Mouse (Mus musculus) 3T3-L1 (cell line): ENCODE results near the gene Olfr67.
"Not testable (repeated sequence)": the region's sequence is repeated elsewhere in the genome, so short reads cannot be mapped to it uniquely, and the experiment has no call there.

Source experiments
- DNase-seq: peaks from one replicate; pipeline ENCODE4 v3.0.0-alpha.2; 2015; ENCODE audit warnings: low read depth, low spot score

The Olfr67 gene

GRCm38 (mm10) chr7:103791721-103792120 lies at the start of gene Olfr67:
Gene Olfr67 (minus strand): TSS chr7:103791821.
- no peak for DNase-seq

DNA sequence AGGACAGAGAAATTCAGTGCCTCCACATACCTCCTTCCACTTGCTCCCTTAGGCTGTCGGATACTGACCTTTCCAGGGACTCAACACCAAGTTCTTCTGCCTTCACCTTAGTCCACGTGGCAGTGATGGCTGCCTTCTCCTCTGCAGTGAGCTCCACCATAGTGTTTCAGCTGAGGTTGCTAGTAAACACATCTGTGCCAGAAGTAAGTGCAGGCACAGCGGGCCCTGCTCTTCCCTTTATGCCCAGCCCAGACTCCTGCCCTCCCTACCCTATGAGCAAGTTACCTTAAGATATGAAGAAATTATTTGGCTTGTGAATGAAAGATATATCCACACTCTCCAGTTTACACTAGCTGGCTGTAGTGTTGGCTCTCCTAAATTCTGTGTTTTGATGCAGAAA lies 48.6 kb upstream of the Olfr67 start, which contains the start of gene Hbb-bh2:
Hbb-bh2 (minus strand) TSS at position 253 of the 400 bp plus-strand sequence.
- DNase-seq = no peak

DNA sequence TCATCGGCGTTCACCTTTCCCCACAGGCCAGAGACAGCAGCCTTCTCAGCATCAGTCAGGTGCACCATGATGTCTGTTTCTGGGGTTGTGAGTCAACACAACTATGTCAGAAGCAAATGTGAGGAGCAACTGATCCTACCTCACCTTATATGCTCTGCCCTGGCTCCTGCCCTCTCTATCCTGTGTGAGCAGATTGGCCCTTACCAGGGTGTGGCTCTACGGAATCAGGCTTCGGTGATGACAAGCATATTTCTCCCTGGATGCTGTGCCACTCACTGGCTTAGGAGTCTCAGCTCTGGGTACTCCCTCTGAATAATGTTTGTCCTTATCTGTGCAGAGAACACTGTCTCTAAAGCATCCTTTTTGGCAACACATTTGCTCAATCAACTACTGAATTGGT lies 36.2 kb upstream of the Olfr67 start, which contains the start of gene Hbb-bs:
Hbb-bs (minus strand) TSS at position 289 of the 400 bp plus-strand sequence.
- DNase-seq = no peak

DNA sequence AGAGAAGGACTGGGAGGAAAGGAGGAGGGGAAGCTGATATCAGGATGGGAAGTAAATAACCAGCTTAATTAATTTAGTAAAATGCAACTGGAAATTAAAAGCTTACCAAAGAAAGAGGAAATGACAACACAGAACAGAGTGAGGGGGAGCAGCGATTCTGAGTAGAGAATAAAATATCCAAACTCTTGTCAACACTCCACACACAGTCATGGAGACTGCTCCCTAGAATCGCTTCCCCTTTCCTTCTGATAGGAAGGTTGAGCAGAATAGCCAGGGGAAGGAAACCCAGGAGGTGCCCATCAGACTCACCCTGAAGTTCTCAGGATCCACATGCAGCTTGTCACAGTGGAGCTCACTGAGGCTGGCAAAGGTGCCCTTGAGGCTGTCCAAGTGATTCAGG lies 35.5 kb upstream of the Olfr67 start:
- DNase-seq = not testable (repeated sequence)

DNA sequence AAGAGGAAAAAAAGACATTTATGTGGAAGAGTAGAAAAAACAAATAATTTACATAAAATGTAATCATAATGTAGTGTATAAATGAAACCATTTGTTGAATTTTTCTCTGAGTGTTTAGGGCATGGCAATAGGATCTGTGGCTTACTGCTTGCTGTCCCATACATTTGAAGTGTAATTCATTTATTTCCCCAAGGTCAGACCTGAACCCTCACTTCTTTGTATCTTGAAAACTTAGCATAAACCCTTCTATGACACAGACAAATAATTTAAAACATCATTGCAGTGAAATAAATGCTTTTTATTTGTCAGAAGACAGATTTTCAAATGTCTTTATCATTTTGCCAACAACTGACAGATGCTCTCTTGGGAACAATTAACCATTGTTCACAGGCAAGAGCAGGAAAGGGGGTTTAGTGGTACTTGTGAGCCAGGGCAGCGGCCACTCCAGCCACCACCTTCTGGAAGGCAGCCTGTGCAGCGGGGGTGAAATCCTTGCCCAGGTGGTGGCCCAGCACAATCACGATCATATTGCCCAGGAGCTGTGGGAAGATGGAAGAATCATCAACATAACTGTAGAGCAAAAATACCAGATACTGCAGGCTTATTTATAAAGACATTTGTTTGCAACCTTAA lies 34.8 kb upstream of the Olfr67 start:
- DNase-seq = no peak

DNA sequence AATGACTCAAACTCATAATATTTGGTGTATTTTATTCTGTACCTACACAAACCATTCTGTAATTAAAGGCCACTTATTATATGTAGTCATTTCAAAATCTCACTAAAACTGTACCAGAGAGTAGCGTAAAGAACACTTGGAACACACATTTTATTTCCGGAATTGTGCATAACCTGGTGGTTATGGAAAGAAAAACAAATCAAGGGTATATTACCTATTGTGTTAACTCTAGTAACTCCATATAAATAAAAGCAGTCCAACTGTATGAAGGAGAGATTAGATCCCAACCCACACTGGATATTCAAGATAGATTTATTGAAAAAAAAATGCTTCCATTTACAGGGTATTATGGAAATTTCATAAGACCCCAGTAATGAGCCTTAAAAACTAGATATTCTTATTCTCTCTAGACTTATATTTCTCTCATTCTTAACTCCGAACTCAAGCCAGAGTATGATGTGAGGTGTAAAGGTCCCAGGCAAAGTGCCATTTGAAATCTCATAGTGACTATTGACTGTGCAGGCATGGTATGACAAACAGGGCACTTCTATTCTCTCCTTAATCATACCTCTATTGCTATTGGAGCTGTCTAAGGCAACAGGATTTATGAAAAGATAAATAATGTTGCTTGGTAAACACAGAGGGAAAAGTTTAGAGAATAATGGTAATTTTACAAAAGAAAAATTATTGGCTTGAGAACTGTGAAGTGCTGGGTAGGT lies 34.1 kb upstream of the Olfr67 start:
- DNase-seq = no peak

GRCm38 (mm10) chr7:103824597-103824996 lies 33.0 kb upstream of the Olfr67 start:
- no peak for DNase-seq

- DNase-seq = not testable (repeated sequence)
These were observed 23.5 kb upstream of the Olfr67 start for GRCm38 (mm10) chr7:103815085-103815484.

DNA sequence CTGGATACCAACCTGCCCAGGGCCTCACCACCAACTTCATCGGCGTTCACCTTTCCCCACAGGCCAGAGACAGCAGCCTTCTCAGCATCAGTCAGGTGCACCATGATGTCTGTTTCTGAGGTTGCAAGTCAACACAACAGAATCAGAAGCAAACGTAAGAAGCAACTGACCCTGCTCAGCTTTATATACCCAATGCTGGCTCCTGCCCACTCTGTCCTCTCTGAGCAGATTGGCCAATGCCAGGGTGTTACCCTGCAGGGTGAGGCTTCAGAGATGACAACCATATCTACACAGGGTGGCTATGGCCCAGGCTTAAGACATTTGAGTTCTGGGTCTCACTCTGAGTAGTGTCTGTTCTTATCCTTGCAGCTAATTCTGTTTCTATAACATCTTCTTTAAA lies 22.1 kb upstream of the Olfr67 start, which contains the start of gene Hbb-bt:
Hbb-bt (minus strand) TSS at position 231 of the 400 bp plus-strand sequence.
- DNase-seq = no peak

DNA sequence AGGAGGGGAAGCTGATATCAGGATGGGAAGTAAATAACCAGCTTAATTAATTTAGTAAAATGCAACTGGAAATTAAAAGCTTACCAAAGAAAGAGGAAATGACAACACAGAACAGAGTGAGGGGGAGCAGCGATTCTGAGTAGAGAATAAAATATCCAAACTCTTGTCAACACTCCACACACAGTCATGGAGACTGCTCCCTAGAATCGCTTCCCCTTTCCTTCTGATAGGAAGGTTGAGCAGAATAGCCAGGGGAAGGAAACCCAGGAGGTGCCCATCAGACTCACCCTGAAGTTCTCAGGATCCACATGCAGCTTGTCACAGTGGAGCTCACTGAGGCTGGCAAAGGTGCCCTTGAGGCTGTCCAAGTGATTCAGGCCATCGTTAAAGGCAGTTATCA lies 21.5 kb upstream of the Olfr67 start:
- not testable (repeated sequence) for DNase-seq

DNA sequence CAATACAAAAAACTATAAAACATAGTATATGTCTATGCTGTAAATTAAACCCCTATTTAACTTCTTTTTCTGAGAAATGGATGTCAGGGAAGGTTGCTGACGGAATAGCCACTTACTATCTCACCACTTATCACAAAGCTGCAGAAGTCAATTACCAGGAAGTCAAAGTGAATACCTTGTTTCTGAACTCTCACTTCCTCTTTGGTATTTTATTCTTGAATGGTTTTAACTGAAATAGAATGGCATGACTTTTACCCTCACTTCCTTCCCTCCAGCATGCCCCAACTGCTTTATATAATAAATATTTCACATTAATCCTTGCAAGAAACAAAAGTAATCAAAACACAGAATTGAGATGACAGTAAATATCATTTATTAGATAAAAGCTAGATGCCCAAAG lies 20.6 kb upstream of the Olfr67 start:
- DNase-seq = no peak

- DNase-seq = no peak
These were observed 19.7 kb upstream of the Olfr67 start for GRCm38 (mm10) chr7:103811223-103811845.

DNA sequence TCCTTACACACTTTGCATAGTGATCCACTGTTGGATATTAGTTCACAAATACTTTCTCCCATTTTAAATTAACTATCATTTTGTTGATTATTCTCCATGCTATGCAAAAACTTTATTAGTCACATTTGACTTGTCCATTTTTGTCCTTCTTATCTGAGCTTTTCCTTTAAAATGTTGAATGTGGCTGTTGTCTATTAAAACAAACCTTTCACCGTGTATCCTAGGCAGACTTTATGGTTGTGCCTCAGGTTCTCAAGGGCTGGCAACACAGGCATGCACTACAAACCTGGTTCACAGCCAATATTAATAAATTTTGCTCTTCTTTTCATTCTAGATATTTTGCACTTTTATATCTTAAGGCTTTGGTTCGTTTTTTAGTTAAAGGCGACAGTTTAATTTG lies 19.1 kb upstream of the Olfr67 start:
- no peak for DNase-seq

- no peak for DNase-seq
These were observed 18.7 kb upstream of the Olfr67 start for GRCm38 (mm10) chr7:103810296-103810695.

DNA sequence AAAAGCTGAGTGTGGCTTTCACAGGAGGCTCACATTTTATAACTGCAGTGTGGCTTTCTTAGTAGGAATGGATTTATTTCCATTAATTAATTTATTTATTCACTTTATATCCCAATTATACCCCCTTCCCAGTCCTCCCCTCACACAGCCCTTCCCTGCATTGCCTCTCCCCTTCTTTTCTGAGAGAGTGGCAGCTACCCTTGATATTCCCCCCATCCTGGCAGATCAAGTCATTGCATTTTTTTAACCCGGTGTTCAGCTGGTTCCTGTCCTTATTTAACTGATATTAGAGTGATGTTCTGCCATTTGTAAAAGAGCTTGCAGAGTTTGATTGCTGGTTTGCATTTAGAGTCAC lies 18.2 kb upstream of the Olfr67 start:
- DNase-seq = no peak

DNA sequence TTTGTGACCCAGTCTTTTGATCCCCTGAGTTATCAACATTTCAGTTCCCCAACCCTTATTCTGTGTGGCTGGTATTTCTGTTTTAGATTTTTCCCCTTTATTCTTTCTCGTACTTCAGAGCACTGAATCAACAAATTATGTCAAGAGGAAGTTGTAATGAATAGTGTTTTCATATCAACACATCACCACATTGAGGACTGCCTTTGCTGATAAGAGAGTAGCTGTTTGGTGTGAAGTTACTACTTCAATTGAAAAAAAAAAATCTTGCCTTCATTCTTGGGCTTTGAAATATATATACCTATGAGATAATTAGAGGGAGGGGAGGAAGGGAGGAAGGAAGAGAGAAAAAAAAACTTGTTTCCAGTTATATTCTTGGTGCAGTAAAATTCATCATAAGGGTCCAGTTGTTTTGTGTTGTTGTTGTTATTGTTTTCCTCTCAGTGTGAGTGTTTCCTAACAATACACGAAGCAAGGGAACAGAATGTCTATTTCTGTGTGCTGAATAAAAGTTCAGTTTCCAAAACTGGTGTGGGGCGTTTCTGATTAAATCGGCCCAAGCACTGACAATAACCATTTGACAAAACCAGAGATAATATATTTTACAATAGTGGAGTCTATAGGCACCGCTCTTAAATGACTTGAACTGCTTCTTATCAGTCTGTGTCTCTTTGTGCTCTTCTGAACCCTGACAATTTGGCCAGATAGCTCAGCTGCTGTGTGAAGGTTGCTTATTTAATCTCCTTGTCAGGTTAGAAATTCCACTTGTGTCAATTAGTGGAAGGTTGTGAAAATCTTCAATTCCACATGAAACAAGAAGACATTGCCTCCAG lies 17.6 kb upstream of the Olfr67 start:
- DNase-seq = no peak

GRCm38 (mm10) chr7:103808120-103808519 lies 16.5 kb upstream of the Olfr67 start:
- not testable (repeated sequence) for DNase-seq

GRCm38 (mm10) chr7:103806856-103807255 lies 15.2 kb upstream of the Olfr67 start:
- DNase-seq = peak; percentile 35

- DNase-seq = peak; percentile 1
These were observed 1.2 kb upstream of the Olfr67 start for GRCm38 (mm10) chr7:103792669-103793388.

- DNase-seq = no peak
These were observed 12.0 kb downstream of the Olfr67 start, which contains the start of gene Olfr68 for GRCm38 (mm10) chr7:103779598-103779997. Gene Olfr68 (minus strand): TSS chr7:103779698.

- not testable (repeated sequence) for DNase-seq
These were observed 14.0 kb downstream of the Olfr67 start for GRCm38 (mm10) chr7:103777652-103778051.
